Mouse (Mus musculus): ENCODE measurements at regions not wholly inside any gene's neighbourhood (a gene's known extent, or its start where the extent isn't known, plus 50 kb on each side); places are given as distances from the start of the nearest gene placed in this dataset.

DNA sequence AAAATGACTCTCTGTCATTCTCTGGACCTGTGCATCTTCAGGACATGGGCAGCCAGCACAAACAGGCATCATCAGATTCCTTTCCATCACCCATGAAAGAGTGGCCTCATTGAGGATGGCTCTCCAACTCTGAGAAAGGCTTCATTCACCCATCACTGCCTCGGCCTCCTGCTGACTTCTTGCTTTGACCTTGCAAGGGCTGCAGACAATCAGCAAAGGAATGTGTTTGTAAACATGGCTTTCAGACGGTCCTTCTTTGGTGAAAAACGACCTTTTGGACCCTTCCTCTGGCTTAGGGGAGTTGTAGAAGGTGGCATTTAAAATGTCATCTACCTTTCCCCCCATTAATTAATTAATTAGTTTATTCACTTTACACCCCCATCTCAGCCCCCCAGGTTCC lies 134.3 kb downstream of the Moxd1 start:
- TF ChIP-seq CTCF (IDR thresholded peaks at IDR 0.05; ENCODE audit: low read depth, low read length) = no peak
- TF ChIP-seq POLR2A (IDR thresholded peaks at IDR 0.05; ENCODE audit: insufficient read depth, low read length) = no peak
